Mouse (Mus musculus): Measurements from ENCODE around the gene Emsy.

Emsy gene

DNA sequence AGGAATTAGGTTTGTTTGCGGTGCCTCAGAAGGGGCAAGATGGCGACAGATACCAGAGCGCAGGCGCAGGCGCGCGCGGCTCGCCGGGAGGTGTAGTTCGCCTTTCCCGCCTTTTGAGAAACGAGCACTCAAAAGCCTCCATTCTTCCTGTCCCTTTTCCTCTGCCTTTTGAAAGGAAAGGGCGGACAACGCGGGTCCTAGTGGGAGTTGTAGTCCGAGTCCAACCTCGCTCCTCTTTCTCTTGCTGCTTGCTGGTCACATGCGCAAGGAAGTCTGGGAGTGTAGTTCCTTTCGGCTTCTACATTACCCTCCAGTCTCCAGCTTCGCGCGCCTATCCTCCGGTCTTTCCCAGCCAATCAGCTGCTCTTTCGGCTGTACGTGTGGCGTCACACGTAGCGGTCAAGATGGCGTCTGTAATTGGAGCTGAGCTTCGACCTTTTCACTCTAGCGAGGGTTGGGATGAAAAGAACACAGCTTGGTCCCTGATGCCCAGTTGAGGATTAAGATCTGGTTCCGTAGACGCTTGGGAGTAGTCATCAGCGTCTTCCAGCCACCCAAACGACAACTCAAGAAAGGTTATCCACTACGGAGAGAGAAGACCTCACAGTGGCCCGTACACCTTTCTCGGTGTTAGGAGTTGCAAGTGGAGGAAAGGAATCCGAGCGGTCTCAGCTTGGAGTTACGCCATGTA, at the start of gene Emsy:
Gene Emsy (minus strand): TSS at position 253 of the 691 bp plus-strand sequence.
- DNase-seq (ENCODE audit: low spot score) = peak; percentile 88

DNA sequence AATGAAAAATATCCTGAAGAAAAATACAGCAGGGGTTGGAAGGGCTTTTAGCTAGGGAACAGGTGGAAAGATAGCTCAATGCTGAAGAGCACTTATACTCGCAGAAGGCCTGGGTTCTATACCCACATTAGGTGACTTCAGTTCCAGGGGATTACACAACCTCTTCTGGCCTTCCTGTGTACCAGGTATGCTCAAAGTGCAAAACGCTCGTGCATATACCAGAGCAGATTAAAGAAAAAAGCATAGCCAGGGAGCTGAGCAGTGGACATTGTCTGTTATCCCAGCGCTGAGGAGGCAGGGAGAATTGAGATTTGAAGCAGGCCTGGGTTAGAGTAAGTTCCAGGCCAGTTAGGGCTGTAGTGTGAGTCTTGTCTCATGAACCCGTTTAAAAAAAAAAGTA, 47.7 kb upstream of the Emsy start:
- no peak for DNase-seq (ENCODE audit: low spot score)

DNA sequence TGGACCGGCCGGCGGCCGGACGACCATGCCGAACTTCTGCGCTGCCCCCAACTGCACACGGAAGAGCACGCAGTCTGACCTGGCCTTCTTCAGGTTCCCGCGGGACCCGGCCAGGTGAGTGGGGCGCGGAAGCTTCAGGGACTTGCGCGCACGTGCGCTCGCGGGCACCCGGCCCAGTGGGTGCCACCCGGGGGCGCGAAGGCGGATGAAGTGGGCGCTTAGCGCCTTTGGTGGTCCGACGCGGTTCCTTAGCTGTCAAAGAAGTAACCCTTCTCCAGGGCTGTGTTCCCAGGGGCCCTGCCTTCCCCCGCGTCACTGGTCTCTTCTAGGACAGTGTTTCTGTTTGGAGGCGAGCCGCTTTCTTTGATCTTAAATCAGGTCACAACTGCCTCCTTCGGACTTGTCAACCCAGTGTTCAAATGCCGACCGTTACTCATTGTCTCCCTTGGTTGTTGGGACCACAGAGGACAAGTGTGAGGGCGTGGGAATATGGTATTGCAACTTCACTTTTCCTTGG, 46.8 kb upstream of the Emsy start:
- DNase-seq (ENCODE audit: low spot score) = no peak

DNA sequence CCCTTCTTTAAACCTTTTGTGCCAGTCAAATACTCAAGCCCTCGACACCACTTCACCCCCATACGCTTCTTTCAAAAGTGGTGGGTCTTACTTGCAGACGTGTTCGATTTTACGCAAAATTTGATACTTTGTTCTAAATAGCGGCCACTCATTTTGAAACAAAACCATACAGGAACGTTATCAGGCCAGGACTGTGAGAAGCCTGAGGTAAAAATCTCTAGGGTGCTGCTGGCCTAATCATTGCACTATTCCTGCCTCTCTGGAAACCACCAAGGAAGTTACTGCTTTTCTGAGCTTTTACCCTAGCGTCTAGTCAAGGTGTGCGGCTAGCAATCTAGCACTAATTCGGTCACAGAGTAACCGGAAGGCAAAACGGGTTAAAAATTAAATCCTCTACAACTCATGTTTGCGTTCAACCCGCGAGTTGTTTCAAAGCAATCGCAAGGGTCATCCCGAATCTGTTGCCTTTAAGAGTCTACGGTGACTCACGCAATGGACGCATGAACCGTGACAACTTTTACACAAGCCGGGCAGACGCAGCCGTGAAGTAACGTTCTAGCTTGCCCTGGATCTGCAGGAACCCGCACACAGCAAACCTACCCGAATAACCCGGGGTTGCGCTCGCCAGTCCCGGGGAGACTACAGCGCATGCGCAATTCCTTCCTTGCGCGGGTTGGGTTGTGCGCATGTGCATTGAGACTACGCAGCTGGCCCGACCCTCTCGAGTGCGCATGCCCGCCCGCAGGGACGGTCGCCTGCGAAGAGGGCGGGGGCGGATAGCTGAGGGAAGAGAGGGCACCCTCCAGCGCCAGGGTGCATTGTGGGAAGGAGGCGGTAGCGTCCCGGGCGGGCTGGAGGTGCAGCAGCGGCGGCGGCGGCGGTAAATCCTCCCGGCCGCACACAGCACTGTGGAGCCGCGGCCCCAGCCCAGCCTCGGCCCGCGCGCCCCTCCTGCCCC, 46.0 kb upstream of the Emsy start, which contains the start of gene Thap12:
Gene Thap12 (plus strand): TSS at position 821 of the 958 bp plus-strand sequence.
- peak; percentile 96 for DNase-seq (ENCODE audit: low spot score)

DNA sequence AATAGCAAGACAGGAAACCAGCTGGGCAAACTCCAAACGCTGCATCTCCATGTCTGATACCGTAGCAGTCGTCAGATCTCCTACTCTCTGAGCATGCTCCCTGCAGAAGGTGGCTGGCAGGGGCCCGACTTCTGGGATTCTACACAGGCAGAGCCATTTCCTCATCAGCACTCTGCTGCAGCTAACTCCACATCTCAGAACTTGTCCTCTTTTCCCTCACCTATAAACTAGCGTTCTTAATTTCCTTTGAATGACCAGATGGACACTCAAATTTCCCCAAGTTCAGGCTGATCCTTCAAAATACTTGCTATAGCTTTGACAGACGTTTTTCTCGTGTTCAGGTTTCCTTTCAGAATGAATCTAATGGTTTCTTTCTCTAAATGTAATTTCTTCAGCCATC, 45.2 kb upstream of the Emsy start:
- no peak for DNase-seq (ENCODE audit: low spot score)

DNA sequence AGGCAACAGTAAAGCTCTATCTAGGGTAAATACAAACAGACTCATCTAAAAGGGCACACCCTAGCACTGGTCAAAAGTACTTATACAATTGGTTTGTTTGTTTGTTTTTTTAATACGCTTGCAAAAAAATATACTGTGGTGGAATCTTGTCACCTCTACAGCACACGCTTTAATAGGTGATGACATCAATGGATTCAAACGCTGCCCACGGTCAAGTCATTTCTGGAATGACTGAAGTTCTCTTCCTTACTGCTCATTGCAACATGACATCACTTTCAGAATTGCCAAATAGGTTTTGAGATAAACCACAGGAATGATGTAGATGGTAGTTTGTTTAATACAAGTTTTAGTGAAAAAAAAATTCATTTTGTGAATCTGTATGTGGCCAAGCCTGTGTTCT, 42.0 kb upstream of the Emsy start:
- no peak for DNase-seq (ENCODE audit: low spot score)

DNA sequence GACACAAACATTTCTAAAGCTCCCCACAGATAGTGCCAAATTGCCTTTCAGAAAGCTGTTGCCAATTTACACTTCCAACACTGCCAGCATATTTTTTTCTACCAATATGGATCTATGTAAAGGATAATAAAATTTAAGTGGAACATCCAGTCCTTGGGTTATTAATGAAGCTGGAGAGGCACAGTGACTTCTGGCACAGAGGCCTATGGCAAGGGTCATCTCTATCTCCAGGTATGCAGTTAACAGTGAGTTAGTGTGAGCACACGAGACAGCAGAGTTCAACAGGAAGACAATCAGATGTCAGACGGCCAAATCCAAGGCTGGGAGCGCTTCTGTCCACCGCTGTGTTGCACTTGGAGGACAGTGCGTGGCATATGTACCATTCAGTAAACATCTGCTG, 41.5 kb upstream of the Emsy start:
- no peak for DNase-seq (ENCODE audit: low spot score)

DNA sequence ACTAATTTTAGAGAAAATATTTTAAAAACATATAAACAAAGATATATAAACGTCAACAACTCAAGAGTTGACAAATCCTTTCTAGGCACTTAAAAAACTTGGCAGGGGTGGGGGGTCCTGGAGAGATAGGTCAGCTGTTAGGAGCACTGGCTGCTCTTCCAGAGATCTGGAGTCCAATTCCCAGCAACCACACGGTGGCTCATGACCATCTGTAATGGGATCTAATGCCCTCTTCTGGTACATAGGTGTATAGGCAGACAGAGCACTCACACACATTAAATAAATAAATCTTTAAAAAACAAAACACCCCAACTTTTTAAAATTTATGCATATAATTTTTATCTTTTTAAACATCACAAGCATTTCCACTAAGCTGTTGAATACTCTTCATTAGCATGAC, 40.9 kb upstream of the Emsy start:
- no peak for DNase-seq (ENCODE audit: low spot score)

DNA sequence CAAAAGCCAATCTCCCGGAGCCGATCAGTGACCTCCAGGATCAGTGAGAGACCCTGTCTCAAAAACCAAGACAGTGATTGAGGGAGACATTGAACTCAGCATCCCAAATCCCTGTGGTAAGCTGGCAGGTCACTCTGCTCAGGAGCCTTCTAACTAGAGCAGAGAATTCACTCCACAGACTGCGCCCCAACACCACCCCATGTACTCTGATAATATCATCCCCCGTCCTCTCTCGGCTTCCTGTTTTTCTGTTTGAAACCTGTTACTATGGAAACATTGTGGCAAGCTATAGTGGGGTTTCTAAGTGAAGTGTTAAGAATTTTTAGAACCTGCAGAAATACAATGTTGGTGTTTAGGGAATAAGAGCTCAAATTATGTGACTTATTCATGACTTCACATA, 37.5 kb upstream of the Emsy start:
- DNase-seq (ENCODE audit: low spot score) = no peak

DNA sequence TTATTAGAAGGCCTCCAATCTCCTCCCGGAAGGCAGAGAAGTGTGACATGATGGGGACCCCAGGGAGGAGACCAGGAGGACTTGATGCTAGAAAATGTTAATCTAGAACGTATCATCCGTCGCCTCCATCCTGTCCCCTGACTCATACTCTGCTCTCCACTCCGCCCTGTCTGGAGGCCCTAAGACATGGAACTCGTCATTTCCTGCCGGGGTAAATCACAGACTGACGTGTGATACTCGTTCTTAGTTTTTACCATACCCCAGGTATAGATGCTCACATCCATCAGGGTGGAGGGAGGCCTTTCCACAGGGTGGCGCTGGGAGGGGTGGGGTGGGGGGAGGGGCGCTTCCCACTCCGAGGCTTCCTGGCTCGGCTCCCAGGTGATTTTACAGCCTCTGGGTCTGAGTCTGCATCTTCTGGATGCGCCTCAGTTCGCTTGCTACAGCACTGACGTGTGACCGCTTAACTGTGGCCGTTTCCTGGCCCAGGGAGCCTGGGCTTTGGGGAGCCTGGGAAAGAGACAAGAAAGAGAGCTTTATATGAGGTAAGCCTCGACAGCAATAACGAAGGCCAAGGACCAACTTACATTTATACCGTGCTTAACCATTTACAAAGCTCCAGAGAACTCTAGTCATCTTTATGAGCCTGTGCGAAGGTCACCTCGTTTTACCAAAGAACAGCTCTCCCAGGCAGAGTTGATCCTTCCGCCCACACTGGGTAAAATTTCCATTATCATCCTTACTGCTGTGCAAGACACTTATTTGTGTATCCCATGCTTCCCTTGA, 36.4 kb upstream of the Emsy start:
- DNase-seq (ENCODE audit: low spot score) = no peak

DNA sequence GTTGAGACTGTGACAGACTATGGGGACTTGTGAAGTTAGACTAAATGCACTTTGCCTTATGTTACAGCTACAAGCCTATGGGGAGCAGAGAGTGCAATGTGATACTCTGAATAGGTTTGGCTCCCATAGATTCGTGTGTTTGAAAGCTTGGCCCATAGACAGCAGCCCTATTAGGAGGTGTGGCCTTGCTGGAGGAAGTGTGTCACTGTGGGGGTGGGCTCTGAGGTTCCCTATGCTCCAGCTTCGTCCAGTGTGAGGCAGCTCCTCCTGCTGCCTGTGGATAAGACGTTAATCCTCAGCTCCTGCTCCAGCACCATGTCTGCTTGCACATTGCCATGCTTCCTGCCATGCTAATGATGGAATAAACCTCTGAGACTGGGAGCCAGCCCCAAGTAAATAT, 34.2 kb upstream of the Emsy start:
- DNase-seq (ENCODE audit: low spot score) = no peak

DNA sequence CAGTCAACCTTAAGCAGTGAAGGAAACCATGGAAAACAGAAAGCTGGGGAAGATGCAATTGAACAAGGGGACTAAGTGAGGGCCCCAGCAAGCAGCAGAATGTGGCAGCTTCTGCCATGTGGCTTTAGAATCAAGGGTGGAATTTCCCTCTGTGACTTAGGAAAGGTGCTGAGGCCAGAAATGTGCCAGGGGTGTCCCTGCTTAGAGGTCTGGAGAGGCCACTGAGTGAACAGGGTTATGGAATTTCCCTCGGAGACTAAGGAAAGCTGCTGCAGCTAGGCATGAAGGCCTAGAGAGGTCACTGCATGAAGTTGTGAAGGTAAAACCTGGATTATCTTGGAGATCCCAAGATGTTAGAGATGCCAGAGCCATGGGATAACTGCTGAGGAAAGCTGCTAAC, 33.5 kb upstream of the Emsy start:
- no peak for DNase-seq (ENCODE audit: low spot score)

DNA sequence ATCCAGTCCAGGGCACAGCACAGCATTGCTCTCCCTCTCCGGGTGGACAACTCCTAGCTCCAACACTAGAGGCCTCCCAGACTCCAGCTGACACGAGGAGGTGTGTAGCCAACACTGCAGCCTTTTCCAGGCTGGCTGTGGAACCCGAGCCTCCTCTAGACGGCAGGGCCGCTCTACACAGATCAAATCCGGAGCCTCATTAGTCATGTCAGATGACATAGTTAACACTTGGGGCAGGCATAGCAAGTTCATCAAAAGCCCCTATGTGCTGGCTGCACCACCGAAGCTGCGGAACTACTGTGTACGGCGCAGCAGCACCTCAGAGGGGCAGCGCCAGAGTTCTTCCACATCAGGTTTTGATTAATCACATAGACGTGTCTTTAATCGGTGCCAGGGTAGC, 29.3 kb upstream of the Emsy start:
- no peak for DNase-seq (ENCODE audit: low spot score)

DNA sequence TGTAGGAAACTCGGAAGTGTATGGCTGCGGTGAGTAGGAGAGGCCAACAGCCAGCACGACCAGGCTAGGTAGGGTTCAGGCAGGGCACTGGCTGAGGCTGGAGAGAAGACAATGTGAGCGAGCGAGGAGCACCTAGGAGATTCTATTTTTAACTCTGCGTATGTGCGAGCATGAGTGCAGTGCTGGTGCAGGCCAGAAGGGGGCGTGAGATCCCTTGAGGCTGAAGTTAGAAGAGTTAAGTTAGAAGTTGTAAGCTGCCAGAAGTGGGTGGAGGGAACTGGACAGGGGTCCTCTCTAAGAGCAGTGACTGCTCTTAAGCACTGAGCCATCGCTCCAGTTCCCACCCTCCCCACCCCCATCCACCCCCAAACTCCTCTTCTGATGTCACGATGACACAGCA, 26.2 kb upstream of the Emsy start:
- no peak for DNase-seq (ENCODE audit: low spot score)

DNA sequence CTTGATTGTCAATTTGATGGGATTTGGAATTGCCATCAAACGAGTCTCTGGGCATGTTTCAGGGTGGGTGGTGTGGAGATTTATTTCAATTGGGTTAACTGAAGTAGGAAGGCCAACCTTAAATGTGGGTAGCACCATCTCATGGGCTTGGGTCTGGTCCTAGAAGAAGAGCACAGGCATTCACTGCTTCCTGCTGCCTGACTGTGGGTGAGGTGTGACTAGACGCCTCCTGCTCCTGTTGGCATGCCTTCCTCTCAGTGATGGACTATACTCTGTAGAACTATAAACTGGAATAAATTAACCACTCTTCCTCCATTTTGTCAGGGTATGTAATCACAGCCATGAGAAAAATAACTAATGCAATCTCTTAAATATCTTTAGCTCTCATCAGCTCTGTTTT, 24.1 kb upstream of the Emsy start:
- no peak for DNase-seq (ENCODE audit: low spot score)

DNA sequence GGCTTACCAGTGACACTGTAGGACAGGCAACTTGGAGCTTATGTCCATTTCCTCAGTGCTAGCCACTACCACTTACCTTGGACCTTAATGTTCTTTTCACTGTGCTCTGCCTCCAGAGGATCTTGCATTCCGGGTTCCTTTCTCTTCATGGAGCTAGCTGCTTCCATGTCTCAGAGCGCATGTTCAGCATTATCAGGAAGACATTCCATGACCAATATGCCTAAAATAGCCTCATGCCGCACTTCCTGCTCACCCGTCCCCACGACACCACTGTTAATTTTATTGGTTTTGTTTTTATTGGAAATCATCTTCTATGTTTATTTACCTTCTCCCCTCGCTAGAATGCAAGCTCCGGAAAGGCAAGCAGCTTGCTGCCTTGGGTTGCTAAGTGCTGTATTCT, 21.9 kb upstream of the Emsy start:
- no peak for DNase-seq (ENCODE audit: low spot score)

DNA sequence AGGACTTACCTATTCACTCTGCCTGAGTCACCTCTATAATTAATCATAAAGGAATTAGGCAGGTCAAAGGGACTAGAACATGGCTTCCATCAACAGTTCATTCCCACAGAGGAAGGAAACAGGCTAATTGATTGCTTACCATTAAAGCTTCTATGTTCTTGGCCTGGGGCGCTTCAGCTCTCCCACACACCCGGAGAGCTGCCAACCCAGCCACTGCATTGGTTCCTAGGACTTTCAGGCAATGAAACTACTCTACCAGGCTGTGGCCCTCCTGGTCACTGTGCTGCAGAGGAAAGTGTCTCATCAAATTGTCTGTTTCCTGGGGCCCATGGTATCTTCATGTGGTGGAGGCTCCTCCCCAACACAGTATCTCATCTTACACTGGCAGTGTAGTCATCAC, 20.9 kb upstream of the Emsy start:
- no peak for DNase-seq (ENCODE audit: low spot score)

DNA sequence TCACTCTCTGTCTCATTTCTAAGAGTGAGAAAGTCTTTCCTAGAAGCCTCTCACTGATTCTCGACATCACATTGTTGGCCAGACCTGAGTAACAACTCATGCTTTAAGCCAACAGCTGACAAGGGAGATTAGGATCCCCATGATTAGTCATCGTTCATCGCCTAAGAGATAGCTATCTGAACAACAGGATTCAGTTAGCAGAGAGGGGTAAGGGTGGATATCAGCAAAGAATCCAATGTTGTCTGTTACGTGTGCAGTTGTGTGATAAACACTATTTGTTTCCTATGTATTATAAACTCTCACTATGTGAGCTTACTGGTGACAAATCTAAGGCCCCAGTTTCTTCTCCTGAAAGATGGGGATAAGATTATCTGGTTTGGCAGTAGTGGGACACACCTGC, 17.8 kb upstream of the Emsy start:
- DNase-seq (ENCODE audit: low spot score) = no peak

DNA sequence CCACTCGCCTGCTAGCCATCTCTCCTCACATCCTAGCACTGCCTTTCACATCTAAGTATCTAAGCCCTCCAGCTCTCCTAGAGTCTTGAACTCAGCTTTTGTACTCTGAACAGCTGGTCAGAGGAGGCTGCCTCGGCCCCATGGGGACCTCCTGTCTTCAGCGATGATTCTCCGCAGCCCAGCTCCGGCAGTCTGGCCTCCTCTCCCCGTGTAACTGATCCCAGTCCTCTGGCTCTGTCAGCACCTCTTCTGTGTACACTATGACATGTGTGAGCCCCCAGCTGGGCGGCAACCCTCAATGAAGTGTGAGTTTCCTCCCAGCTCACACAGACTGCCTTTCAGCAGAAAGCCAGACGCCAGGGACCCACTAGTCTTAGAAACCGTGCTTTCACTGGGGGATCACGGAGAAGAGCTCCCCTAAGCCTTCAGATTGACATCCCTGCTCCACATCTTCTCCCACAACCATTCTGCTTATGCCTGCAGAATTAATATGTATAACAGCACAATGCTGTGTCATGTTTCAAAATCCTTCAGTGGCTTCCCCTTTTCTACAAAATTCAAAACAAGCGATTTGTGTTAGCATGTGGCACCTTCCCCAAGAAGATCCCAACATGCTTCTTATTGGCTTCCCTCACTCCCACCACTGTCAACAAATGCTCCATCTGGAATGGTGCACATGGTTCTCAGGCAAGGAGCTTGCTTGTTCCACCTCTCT, 15.8 kb upstream of the Emsy start:
- no peak for DNase-seq (ENCODE audit: low spot score)

DNA sequence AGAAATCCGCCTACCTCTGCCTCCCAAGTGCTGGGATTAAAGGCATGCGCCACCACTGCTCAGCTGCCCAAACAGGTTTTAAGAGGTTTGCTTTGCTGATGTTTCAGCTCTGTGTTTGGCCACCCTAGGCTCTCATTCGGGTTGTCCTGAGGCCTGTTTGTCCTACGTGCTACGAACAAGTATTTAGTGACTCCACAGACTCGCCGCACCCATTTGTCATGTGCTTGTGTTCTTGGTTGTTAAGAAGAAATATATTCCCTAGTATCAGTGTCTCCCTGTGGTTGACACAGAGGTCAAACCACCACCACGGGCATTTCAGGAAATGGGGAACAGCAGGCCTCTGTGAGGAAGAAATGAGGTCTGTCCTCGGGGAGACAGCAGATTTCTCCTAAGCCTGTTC, 14.8 kb upstream of the Emsy start:
- DNase-seq (ENCODE audit: low spot score) = no peak

DNA sequence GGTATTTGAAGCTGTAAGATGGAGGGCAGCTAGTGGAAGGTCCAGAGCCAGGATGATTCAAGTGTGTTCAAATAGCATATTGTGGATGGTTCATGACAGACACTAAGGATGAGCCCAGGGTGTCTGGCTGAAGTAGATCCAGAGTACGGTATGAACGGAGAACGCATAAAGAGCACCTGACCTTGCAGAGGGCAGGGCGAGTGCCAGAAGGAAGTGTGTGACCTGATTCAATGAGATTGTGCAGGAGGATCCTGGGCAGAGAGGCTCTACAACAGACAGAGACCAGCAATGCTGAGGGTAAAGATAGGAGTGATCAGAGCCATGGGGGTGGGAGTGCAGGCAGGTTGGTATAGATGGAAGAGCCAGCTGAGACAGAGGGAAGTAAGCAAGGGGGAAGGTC, 14.2 kb upstream of the Emsy start:
- no peak for DNase-seq (ENCODE audit: low spot score)
